Mouse (Mus musculus) G1E (cell line): ENCODE results near the gene Fbxl18. TPM values are rescaled to one million over a fixed set of nuclear protein-coding genes. Genes with fewer than 3 reads are reported as not detected.
A peak's percentile ranks its signal among the peaks of the same experiment; 100 is the strongest.

ENCODE experiments used
- ATAC-seq: 2 replicates; pipeline ENCODE4 v1.8.0; 2016; ENCODE audit warnings: mild to moderate bottlenecking; ENCODE audit not compliant: insufficient number of reproducible peaks, poor library complexity, low FRiP score, severe bottlenecking; ENCODE audit errors: extremely low read depth
- DNase-seq: peaks from one replicate; pipeline ENCODE4 v3.0.0; 2012; ENCODE audit warnings: low spot score
- H3K27me3 ChIP-seq: 2 replicates; pipeline ENCODE4 v1.6.1; 2012; ENCODE audit warnings: mild to moderate bottlenecking, low read length, inconsistent platforms; ENCODE audit not compliant: insufficient read depth
- H3K36me3 ChIP-seq: replicated peaks from 2 replicates; pipeline ENCODE3; 2012; ENCODE audit warnings: mild to moderate bottlenecking, inconsistent platforms
- H3K4me1 ChIP-seq: 2 replicates; pipeline ENCODE4 v1.6.1; 2012; ENCODE audit warnings: low read depth, low read length, inconsistent platforms, mixed read lengths; ENCODE audit not compliant: insufficient read depth
- H3K4me3 ChIP-seq: 2 replicates; pipeline ENCODE4 v1.5.1; 2012; ENCODE audit warnings: low read depth, mild to moderate bottlenecking, inconsistent platforms, low read length, moderate library complexity, mixed read lengths
- H3K9me3 ChIP-seq: replicated peaks from 2 replicates; pipeline ENCODE4 v1.6.1; 2012; ENCODE audit warnings: inconsistent platforms
- CTCF ChIP-seq: IDR thresholded peaks from 2 replicates; pipeline ENCODE4 v1.5.1; 2012; ENCODE audit warnings: low read depth, low read length, inconsistent platforms, mixed read lengths
- GATA1 ChIP-seq: IDR thresholded peaks from 2 replicates; pipeline ENCODE4 v1.6.1; 2012; ENCODE audit warnings: borderline replicate concordance, low read length, inconsistent platforms, mixed read lengths
- GATA2 ChIP-seq: IDR thresholded peaks from 2 replicates; pipeline ENCODE4 v1.6.1; 2012; ENCODE audit warnings: low read depth, low read length, inconsistent platforms, borderline replicate concordance
- POLR2AphosphoS5 ChIP-seq: IDR thresholded peaks from 2 replicates; pipeline ENCODE4 v1.6.1; 2012; ENCODE audit warnings: low read depth, low read length, inconsistent platforms; ENCODE audit not compliant: insufficient replicate concordance
- TAL1 ChIP-seq: conservative IDR thresholded peaks from 2 replicates; pipeline ENCODE4 v1.6.1; 2012; ENCODE audit warnings: low read depth, low read length, inconsistent platforms, mixed read lengths
- polyA plus RNA-seq: library from polyadenylated mRNA; stranded (reverse); fragments of >175 nt; gene quantifications from 2 replicates; pipeline ENCODE4 v1.2.3, GENCODE M21; 2012
- total RNA-seq, 2 experiments: library from RNA; stranded (forward) in 1 of 2; stranded (reverse) in 1 of 2; fragments of 200-1000 nt in 1 of 2; fragments of >200 nt in 1 of 2; fragmentation: Nextera tagmentation in 1 of 2; gene quantifications; 2 replicates each; pipeline ENCODE4 v1.2.3; 2014 to 2017

Fbxl18 gene
- total and polyA plus RNA-seq, 3 experiments = 5.5 to 21.3 (median 10.8) TPM

DNA sequence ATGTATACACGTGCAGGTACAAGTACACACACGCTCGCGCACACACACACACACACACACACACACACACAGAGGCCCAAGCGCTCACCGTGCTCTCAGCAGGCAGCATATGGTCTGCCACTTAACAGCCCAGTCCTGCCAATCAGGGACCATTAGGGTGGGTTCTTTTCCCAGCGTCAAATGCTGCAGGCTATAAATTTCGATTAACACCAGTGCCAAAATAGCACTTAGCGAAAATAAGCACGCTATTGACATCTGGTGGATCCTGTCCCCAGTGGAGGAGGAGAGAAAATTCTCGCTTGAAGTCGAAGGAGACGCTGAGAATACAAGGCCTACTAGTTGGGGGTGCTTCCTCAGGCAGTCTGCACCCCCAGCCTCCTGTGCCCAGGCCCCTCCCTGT, 25.8 kb downstream of the Fbxl18 start:
- Histone ChIP-seq H3K4me3 (no peak overlapping the region), H3K4me1 (no peaks in the 10 kb centered on the region; the same call in 1 of the 2 replicates), H3K27me3 (no peaks in the 10 kb centered on the region), H3K9me3 (no peaks in the 10 kb centered on the region; the same call in 1 of the 2 replicates), H3K36me3 (peaks cover 64% of the 10 kb centered on the region)
- DNase-seq (no peak), ATAC-seq (no peak)
- TF ChIP-seq GATA1 = no peak
- TF ChIP-seq CTCF = no peak
- no peak for TF ChIP-seq POLR2AphosphoS5
- TF ChIP-seq TAL1 = no peak
- no peak for TF ChIP-seq GATA2

DNA sequence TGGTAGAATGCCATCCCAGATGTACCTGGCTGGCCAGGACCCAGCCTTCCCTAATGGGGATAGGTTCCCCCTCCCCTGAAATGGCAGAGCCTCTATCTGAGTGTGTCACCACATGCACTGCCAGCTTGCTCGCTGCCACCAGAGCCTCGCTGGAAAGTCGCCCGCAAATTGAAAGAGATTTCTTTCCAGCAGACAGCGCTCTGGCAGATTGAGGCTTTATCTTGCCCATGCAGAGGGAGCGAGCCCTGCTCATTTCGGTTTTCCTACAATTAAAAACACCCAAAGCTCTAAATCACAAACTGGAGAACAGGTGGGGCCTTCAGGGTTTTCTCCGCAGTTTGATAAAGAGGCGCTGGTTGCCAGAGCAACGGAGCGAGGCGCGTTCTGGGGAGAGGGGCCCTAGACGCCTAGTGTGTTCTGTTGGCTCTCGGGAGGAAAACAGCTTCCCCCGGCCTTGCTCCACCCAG, 37.4 kb downstream of the Fbxl18 start:
- Histone ChIP-seq H3K9me3 (peaks cover 5% of the 10 kb centered on the region), H3K4me1 (peaks cover 40% of the 10 kb centered on the region), H3K27me3 (peaks cover 20% of the 10 kb centered on the region; the same call in 1 of the 2 replicates), H3K36me3 (no peaks in the 10 kb centered on the region), H3K4me3 (peak overlapping the region; percentile 47; the same call in 1 of the 2 replicates)
- TF ChIP-seq CTCF (no peak), GATA2 (no peak), TAL1 (no peak), POLR2AphosphoS5 (no peak), GATA1 (no peak)
- DNase-seq = peak; percentile 24
- ATAC-seq = peak; percentile 46; the same call in 1 of the 2 replicates

DNA sequence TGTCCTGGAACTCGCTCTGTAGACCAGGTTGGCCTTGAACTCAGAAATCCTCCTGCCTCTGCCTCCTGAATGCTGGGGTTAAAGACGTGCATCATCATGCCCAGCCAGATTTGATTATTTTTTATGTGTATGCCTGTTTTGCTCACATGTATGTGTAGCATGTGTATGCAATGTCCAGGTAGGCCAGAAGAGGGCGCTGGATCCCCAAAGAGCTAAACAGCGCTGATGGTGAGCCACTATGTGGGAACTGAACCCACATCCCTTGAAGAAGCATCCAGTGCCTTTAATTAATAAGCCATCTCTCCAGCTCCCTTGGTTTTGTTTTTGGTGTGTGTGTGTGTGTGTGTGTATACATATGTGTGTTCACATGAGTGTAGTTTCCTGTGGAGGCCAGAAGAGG, 38.8 kb downstream of the Fbxl18 start:
- DNase-seq (no peak), ATAC-seq (no peak)
- Histone ChIP-seq H3K9me3 (peaks cover 5% of the 10 kb centered on the region), H3K4me1 (peaks cover 54% of the 10 kb centered on the region), H3K36me3 (no peaks in the 10 kb centered on the region), H3K4me3 (no peak overlapping the region), H3K27me3 (peaks cover 20% of the 10 kb centered on the region; the same call in 1 of the 2 replicates)
- TF ChIP-seq TAL1 (no peak), GATA2 (no peak), CTCF (0 out of 2 replicates have a peak, but pooled peaks have one; percentile 23)

DNA sequence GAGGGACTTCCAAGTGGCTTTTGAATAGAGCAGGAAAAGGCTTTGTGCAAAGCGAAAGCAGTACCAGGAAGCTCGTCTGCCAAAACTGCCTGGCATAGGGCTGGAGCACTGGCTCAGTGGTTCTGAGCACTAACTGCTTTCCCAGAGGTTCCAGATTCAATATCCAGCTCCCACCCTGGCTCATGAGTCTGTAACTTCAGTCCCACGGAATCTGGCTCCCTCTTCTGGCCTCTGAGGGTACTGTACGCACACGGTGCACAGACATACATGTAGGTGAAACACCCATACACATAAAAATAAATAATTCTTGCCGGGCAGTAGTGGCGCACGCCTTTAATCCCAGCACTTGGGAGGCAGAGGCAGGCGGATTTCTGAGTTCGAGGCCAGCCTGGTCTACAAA, 40.3 kb downstream of the Fbxl18 start:
- ATAC-seq (no peak), DNase-seq (no peak)
- peaks cover 68% of the 10 kb centered on the region for H3K4me1 ChIP-seq
- TF ChIP-seq GATA1 = no peak
- peak; percentile 43; the same call in 1 of the 2 replicates for TF ChIP-seq CTCF
- H3K4me3 ChIP-seq = no peak overlapping the region; the same call in 1 of the 2 replicates
- peaks cover 13% of the 10 kb centered on the region; the same call in 1 of the 2 replicates for H3K27me3 ChIP-seq
- H3K9me3 ChIP-seq = peaks cover 5% of the 10 kb centered on the region
- no peaks in the 10 kb centered on the region for H3K36me3 ChIP-seq

DNA sequence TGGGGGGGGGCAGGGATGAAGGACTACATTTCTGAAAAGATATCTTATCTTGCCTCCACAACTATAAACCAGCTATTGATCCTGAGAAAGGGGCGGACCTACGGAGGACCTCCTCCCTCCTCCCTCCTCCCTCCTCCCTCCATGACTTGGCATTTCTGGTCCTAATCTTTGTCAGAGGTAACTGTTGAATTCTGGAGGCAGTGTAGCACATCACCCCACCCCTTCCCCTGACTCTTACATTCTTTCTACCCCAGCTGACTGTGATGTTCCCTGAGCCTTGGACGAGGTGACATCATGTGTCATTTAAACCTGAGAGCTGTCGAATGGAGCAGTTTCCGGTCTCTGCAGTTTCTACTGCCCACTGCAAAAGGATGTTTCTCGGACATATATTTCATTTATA, 41.6 kb downstream of the Fbxl18 start:
- Histone ChIP-seq H3K4me1 (peaks cover 74% of the 10 kb centered on the region), H3K4me3 (no peak overlapping the region), H3K9me3 (peaks cover 5% of the 10 kb centered on the region), H3K36me3 (no peaks in the 10 kb centered on the region), H3K27me3 (peaks cover 8% of the 10 kb centered on the region; the same call in 1 of the 2 replicates)
- TF ChIP-seq GATA2 = no peak
- no peak for TF ChIP-seq GATA1
- no peak for TF ChIP-seq CTCF
- TF ChIP-seq TAL1 = no peak
- TF ChIP-seq POLR2AphosphoS5 = no peak
- ATAC-seq = peak; percentile 77
- peak; percentile 52 for DNase-seq

DNA sequence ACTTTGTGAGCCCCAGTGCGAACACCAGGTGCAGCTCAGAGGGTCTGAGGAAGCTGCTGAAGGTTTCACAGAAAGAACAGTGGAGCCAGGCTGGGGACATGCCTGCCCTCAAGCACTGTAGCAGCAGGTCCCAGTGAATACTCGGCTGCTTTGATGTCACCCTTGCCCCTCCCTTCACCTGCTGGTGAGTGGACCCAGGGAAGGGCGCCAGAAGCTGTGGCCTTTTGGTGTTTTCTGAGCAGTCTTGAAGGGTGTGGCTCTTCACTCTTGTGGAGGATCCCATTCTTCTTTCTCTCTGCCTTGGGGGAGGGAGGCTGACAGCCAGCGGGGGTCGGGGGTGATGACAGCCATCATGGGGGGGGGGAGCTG, 43.6 kb downstream of the Fbxl18 start:
- DNase-seq (no peak), ATAC-seq (peak; percentile 6; the same call in 1 of the 2 replicates)
- no peaks in the 10 kb centered on the region for H3K36me3 ChIP-seq
- H3K4me1 ChIP-seq = peaks cover 69% of the 10 kb centered on the region
- H3K9me3 ChIP-seq = peaks cover 5% of the 10 kb centered on the region
- no peak for TF ChIP-seq CTCF
- TF ChIP-seq GATA1 = no peak
- TF ChIP-seq POLR2AphosphoS5 = no peak
- TF ChIP-seq TAL1 = no peak
- TF ChIP-seq GATA2 = no peak
- peak overlapping the region; percentile 48; the same call in 1 of the 2 replicates for H3K4me3 ChIP-seq
- H3K27me3 ChIP-seq = no peaks in the 10 kb centered on the region
